8 mouse cellular contexts compared by ENCODE assay signal in genomic region chr16:94123247-94123646, GRCm38 (mm10). TPM values are rescaled to one million over a fixed set of nuclear protein-coding genes. Genes with fewer than 3 reads are reported as not detected.
DNase-seq lines count a peak whose midpoint lies in the region.

No protein-coding gene starts in this region.

- peak; percentile 14 for DNase-seq in heart, adult 8-10 months (ENCODE audit: low spot score)
- no peak for DNase-seq in heart, adult 11 months
- peak; percentile 71 to 76 for DNase-seq in right cerebral cortex, postnatal 10 days (ENCODE audit: low spot score in 2 of 2)
- DNase-seq in right cerebral cortex, postnatal 36 days (ENCODE audit: low spot score in 2 of 2) = no peak
- peak; percentile 57 for DNase-seq in gastrocnemius, postnatal 14 days
- peak; percentile 35 for DNase-seq in skeletal muscle tissue, adult 2 months (ENCODE audit: low read depth, low spot score)
- no peak for DNase-seq in natural killer cell, adult 2 months (ENCODE audit: low spot score in 2 of 2)
- DNase-seq in urinary bladder, postnatal 25 days (ENCODE audit: low spot score) = no peak

- intact Hi-C loops in gastrocnemius, postnatal 14 days (cut with DNase I; ENCODE audit: low total_unique reads) = no loop called here

RNA-seq across cellular contexts. Expression of gene Sim2, which starts 38.5 kb away (rescaled TPM):
- under 1 TPM in 1 of 4 experiments, not detected in 3; 0.06 TPM for total RNA-seq in heart, adult 8-10 months (2022)
- 10 to 100 TPM in 1 of 2 experiments, 1 to 10 TPM in 1; 9.7 to 11.4 TPM for total RNA-seq in gastrocnemius, postnatal 14 days (2021)

Comparison
In these comparisons a context has a peak if more than half of its experiments do, and no peak if none do; other contexts are left out.
1. DNase-seq: peak in heart, adult 8-10 months (single experiment), right cerebral cortex, postnatal 10 days (2 of 2), gastrocnemius, postnatal 14 days (single experiment) and skeletal muscle tissue, adult 2 months (single experiment); none in heart, adult 11 months (single experiment), right cerebral cortex, postnatal 36 days (0 of 2), natural killer cell, adult 2 months (0 of 2) and urinary bladder, postnatal 25 days (single experiment).
2. RNA of gene Sim2, which starts 38.5 kb away (total RNA-seq): 9.7 to 11.4 TPM in gastrocnemius, postnatal 14 days; 0.06 TPM in heart, adult 8-10 months; every median in the first group is over 10 times any median in the second.